Mouse (Mus musculus) frontal cortex, postnatal 10 days (tissue): ENCODE measurements around the gene Kit.

Source experiments
- DNase-seq, 2 experiments: peaks; one replicate each; pipeline ENCODE4 v3.0.0; 2022; ENCODE audit warnings: low spot score in 2 of 2, mixed read lengths in 1 of 2

The Kit gene

DNA sequence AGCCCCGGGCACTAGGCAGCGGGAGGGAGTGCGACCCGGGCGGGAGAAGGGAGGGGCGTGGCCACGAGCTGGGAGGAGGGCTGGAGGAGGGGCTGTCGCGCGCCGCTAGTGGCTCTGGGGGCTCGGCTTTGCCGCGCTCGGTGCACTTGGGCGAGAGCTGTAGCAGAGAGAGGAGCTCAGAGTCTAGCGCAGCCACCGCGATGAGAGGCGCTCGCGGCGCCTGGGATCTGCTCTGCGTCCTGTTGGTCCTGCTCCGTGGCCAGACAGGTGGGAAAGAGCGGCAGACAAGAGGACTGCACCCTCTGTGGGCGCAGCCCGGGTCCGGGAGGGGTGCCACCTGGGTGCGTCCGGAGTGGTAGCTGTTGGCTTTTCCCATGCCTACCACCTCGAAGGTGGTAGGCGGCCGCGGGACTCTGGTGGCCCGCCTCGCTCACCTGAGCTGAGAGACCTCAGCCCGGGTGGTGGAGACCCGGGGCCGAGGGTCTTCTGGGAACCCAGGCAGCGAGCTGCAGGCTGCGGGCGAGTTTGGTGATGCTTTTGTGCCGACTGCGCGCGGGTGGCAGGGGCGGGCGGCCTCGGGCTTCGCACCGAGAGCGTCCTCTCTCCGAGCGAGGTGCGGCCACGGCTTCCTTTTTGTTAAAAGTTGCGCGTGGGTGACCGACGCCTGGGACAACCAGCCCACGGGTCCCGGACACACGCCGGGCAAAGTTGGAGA, at the start of gene Kit:
TSS of gene Kit (plus strand) at position 65 of the 715 bp plus-strand sequence.
- DNase-seq = peak; percentile 55 to 73

DNA sequence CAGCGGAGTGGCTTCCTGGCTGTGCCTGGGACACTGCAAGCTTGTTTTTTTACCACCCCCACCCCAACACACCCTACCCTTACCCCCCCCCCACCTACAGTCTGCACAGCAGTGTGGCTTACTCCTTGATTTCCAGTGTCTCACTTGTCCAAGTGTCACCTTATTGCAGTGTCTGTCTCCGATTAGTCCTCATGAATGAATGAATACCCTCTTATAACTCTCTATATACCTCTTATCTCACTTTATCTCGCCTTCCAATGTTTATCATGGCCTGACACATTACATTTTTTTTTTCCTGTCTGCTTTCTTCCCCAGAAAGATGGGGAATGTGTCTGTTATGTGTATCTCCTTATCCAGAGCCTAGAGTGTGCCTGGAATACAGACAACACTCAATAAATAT, 38.6 kb upstream of the Kit start:
- no peak for DNase-seq

DNA sequence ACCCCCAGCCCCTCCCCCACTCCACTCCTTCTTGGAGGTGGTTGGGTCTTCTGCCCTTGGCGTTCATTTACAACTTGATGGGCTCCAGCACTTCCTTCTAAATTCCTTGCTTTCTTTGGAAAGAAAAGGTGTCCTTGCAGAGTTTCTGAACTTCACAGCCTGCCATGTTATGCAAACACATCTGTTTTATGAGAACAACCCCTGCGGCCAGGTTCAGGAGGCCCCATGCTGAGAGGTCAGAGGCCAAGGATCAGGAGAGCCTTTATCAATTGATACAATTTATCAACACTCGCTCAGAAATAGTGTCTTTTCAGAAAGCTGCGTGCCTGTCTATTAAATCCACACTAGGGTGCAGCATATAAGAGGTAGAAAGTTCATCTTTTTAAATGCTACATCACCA, 37.0 kb upstream of the Kit start:
- no peak for DNase-seq

DNA sequence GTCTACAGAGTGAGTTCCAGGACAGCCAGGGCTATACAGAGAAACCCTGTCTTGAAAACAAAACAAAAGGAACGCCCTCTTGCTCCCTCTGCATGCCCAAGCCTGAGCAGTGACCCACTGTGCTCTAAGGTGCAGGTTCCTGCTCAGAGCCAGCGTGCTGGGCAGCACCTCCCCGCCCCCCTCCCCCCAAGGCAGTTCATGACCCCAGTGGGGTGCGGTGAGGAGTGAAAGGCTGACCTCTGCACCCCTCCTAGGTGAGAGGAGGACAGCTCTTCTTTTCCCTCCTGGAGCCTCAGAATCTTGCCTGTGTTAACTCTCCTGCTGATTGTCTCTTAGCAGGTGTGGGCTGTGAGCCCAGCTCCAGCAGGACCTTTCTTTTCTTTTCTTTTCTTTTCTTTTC, 36.3 kb upstream of the Kit start:
- no peak for DNase-seq

DNA sequence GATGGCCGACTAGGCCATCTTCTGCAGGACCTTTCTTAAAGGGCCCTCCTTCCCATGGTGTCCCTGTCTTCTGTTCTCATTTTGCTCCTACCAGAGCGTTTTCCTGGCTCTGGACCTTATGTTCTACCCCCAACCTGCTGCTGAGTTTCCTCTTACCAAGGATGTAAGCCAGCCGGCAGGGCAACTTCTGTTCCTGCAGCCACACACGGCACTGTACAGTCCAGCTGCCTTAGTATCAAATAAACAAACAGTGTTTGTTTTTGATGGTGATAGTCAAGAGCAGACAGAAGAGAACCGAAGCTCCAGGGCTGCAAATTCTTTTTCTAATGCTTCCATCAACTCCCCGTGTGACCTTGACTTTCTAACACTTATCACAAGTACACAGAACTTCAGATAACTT, 35.6 kb upstream of the Kit start:
- DNase-seq = no peak

DNA sequence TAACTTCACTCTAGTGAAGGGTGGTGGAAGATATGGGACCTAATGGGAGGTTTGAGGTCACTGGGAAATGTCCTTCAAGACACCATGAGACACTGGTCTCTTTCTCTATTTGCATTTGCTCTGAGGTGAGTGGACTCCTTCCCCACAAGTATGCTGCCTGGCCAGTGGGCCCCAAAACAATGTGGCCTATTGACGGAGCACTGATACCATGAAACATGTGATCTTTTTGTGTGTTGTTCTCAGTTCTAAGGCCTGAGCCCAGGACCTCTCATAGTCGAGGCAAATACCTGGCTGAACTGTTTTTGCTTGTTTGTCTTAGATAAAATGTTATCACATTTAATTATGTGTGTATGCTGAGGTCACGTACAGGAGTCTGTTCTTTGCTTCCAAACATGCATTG, 31.0 kb upstream of the Kit start:
- DNase-seq = no peak

DNA sequence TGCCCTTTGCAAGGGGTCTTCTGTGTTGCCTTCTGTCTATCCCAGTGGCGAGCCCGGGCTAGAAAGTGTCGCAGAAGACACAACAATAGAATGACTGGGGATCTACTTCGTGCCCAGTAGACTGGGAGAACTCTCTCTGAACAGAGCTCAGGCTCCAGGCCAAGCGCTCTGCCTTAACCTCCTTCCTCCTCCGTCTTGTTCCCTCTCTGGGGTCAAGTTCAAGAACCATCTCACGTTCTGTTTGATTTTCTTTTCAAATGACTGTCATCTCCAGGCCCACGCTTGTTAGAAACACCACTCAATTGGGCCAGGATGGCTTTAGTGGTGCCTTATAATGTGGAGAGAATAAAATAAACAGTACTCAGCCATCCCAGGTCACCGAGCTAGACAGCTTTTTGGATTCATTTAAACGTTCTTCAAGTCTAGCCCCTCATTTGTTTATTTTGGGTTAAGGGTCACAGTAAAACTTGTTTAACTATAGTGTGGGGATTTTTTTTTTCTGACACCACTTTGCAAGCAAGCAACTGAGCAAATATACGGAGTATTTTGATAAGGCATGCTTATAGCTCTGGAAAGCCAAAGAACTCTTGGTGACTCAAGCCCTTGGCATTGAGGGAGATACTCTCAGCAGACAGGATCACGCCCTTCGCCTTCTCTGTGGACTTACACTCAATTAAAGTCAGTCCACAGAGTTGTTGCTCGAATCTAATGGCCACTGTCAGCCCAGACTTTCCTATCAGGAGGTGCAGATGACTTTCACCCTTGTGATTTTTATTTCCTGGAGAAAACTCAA, 30.0 kb upstream of the Kit start:
- no peak for DNase-seq

DNA sequence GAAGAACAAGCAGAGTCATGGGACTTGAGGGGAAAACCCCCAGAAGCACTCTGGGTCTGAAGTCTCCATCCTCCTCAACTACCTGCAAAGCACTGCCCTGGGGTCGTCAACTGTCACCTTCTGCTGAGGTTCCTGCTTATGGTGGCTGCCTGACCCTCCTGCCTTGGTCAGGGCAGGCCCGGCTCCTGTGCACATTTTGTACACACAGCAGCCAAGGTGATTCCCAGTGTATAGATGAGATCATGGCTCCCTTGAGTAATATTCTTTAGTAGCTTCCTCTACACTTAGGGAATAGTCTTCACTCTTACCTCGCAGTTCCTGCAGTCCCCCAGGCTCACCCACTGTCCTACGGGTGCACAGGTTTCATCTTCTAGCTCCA, 29.5 kb upstream of the Kit start:
- DNase-seq = no peak

DNA sequence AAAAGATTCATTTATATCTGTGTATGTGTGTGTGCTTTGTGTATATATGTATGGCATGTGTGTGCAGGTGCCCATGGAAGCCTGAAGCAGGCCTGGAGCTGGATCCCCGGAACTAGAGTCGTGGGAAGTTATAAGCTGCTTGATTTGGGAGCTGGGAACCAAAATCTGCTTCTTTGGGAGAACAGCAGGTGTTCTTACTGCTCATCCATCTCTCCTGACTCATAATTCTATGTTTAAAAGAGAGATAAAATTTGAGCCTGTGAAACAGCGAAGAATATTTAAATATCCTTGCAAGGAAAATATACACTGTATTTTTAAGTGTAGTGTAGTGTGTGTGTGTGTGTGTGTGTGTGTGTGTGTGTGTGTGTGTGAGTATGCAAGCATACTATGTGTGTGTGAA, 21.7 kb upstream of the Kit start:
- no peak for DNase-seq

DNA sequence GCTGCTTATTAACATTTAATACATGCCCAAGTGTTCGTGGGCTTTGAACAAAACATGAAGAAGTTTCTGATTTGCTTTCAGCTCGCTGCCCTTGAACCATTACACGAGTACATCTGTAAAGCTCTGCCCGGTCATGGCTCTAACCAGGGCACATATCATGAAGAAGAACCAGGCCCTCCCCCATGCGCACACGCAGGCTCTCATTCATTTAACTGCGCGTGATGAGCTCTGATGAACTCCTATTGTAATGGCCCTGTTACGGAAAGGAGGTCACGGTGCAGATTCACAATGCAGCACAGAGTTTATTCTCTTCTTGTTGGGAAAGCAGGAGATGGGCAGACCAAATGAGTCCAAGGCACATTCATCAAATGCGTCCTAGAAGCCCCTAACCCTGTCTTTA, 17.1 kb upstream of the Kit start:
- no peak for DNase-seq

DNA sequence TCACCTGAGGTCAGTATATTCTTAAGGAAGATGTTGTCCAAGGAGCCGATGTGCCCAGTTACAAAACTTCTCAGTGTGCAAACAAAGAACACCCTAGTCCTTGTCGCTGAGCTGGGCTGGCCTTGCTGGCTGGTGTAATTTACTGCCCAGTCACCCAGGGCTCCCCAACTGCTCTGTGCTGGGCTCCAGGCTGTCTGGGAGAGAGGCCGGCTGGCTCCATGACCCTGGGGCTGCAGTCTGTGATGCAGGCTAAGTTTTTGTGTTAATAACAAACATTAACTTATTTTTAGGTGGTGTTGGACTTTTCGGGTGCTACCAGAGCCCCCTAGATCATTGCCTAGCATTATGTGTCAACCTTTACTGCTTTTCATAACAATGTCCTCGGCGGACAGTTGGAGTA, 15.4 kb upstream of the Kit start:
- no peak for DNase-seq

DNA sequence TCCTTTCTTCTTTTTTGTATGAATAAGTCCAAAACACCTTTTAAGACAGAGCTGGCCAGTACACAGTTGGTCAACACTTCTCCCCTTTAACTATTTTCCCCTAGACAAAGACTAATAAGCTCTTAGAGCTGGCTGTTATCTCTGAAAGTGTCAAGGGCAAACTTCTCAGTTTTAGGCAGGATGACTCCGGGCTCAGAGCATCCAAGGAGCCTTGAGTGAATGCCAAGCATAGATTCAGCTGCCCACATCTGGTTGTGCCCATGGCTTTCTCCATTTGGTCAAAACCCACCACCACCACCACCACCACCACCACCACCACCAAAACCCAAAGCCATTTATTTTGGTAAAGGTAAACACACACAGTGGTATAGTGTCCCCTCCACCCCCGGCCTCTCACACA, 13.5 kb upstream of the Kit start:
- no peak for DNase-seq

DNA sequence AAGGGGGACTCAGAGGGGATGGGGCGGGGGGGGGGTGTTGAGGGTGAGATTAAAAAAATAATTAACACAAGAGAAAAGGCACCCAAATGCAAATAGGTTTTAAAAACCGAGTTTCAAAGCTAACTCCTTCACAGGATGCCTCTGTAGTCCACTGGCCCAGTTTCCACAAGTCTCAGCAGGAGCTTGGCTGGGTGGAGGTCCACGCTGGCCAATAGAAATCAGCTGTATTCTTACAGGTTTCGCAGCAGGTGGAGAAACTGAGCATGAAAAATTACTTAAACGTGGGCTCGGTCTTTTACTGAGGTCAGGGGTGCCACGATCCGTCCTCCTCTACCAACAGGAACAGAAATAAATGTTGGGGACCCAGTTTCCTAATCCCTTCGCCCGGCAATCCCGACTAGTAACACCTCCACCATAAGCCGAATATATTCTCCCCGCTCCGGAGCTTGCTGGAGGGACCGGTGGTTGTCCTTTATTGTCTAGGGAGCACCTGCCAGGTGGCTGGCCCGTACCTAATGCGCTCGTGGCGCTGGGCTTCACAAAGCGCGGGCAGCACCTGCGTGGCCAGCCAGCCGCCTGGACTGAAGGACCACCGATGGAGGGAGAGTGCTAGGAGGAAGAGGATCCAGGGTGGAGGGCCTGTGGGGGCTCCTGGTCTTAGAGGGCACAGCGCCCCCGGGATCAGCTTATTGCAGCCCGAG, 415 bp upstream of the Kit start:
- DNase-seq = peak in 1 of 2 experiments; percentile 18

DNA sequence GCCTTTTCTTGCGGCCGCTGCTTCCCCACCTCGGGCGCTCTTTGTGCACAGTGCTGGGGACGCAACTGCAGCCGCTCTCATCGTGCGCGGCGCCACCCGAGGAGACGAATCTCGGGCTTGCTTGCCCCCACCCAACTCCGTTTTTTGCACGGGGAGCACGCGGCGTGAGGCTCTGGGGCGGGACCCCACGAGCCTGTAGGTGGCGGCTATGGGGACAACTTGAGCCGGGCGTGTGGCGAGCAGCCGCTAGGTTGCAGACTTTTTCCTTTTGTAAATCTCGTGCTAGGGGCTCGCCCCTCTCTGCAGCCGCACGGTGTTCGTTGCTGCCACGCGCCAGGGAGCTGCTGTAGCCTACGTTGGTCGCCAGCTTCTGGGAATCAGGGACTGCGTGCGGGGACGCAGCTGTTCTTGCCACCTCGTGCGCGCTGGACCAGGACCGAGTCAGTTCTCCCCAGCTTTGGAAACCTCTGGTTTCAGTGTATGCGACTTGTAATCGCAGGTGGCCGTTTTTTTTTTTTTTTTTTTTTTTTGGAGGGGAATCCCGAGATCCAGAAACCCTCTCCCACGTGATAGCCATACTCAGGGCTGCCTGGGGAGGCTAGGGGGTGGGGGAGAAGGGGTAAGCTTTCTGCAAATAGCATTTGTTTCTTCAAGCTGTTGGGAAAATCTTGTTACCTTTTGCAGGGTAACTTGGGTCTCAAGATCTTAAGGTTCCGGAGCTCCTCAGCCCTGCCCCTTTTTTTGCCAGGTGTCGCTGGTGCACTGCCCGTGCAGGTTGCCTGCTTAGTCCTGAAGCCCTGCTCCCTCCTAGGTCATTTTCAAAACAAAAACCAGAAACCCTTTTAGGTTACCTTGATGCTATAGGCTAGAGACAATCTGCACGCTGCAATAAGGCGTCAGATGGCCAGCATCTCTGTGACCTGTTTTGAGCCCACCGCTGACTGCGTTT, 1.1 kb downstream of the Kit start:
- DNase-seq = peak; percentile 19 to 55

DNA sequence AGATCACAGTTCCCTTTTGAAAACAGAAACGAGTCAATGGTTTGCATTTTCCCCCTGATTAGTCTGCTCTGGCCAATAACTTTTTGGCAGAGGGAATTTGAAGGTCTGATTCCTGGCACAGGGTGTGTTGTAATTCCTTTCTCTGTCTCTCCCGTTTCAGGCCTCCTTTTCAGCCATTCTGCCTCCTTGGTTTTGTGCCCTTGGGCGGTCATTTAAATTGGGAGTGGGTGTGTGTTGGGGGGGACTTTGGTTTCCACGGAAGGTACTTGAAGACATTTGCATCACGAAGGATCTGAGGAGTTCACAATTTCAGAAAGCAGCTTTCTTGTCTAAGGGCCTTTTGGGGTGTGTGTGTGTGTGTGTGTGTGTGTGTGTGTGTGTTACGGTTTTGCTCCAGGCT, 2.0 kb downstream of the Kit start:
- DNase-seq = no peak

DNA sequence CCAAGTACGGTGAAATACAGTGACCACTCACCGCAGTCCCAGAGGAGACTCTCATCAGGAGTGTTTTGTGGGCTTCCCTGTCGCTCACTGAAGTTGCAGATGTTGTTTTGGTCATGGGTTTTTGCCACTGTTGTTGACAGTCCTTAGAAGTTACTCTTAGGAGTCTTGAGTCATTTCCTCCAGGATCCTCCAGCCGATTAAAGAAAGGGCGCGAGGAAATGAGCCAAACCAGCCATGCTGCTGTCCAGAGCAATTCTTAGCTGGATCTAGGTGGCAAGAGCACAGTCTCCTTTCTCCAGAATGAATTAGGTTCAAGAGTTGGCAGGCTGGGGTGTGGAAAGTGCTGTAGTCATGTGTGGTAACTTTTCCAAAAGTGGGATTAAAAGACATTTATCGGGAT, 3.4 kb downstream of the Kit start:
- DNase-seq = no peak

DNA sequence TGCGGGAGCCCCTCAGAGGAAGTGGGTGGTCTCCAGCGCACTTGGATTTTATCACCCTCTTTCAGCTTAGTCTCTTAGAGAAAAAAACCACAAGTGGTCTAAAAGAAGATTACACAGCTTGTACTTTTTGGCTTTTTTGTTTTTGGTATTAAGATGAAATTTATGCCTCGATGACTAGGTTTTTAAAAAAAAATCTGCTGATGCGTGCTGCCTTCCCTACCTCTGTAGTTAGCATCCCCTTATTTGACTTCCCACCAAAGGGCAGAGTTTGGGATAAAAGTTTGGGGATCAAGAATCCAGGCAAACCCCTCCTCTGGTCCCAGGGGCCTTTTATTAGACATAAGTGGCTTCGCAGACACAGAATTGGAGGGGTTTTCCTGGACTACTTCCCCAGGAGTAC, 4.5 kb downstream of the Kit start:
- no peak for DNase-seq

DNA sequence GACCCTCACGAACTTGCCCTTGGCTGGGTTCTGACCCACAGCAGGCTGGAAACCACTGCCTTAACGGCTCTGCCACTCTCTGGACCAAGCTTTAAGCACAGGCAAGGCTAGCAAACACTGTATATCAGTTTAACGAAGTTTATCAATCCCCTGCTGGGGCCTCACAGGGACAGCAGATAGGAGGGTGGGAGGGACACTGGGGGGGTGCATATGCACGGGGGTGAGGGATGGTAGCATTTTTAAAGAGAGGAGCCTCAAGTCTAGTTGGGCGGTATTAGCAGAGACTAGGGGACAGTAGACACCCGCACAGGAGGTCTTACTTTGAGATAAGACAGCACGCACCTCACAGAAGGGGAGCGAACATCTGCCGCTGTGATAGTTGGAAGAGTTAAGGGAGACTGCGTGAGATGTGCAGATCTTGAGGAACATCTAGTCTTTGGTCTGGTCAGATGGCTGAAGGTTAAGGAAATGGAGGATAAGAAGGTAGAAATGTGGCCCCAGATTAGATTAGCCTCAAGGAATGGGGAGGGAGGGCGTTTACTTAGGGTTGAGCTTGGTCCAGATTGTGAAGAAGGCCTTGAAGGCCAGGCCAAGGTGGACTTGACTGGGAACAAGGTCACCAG, 5.0 kb downstream of the Kit start:
- no peak for DNase-seq

DNA sequence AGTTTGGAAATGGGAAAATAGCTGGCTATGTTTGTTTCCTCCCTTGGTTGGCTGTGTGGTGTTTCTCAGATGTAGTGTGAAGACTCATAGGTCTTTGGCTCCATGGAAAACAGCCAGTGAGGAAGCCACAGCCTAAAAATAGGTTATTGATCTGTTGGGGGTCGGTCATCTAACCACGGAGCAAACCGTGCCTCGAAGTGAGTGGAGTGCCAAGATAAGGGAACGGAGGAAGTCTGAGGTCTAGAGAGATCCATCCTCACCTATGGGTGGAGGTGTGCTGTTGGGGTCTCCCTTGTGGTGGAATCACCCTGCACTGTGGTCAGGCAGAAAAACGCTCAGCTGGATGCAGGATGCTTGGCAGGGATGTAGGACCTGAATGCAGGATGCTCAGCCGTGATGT, 7.2 kb downstream of the Kit start:
- DNase-seq = no peak

DNA sequence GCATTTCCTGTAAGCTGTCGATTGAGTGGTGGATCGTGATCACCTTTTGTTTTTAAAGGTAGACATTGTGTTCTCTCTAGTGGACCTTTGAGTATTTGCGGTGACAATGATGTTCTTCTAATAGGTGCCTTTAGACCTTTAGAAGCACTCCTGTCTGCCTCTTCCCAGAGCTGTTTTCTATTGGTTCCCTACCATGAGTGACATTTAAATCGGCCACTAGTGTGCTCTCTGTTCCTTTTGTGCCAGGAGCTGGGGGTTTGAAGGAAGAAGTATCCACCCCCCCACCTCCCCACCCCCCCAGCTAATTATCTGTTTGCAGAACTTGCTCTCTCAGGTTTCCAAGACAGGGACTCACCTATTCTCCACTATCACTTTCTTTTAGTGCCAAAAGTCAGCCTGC, 13.1 kb downstream of the Kit start:
- DNase-seq = no peak
